Mouse (Mus musculus) forebrain, embryonic 11.5 days (tissue): ENCODE results near the gene Wdr12. TPM values are rescaled to one million over a fixed set of nuclear protein-coding genes. Genes with fewer than 3 reads are reported as not detected.

Source experiments
- ATAC-seq: fragments of 200-750 bp; cut with Nextera tagmentation; replicated peaks from 2 replicates; pipeline ENCODE4 v1.8.0; 2017; ENCODE audit warnings: moderate TSS enrichment; ENCODE audit not compliant: low FRiP score
- DNase-seq: peaks from one replicate; pipeline ENCODE4 v3.0.0-alpha.2; 2017; ENCODE audit warnings: low spot score
- H3K27ac ChIP-seq: fragments of 300-500 bp; sonication (generic); 2 replicates; pipeline ENCODE4 v1.5.1; 2014; ENCODE audit warnings: low read depth, low read length
- H3K27me3 ChIP-seq: fragments of 300-500 bp; sonication (generic); 2 replicates; pipeline ENCODE4 v1.6.1; 2014; ENCODE audit warnings: mild to moderate bottlenecking, low read length, mixed read lengths; ENCODE audit not compliant: control insufficient read depth, insufficient read depth
- H3K36me3 ChIP-seq: fragments of 300-500 bp; sonication (generic); 2 replicates; pipeline ENCODE4 v1.6.1; 2014; ENCODE audit warnings: mild to moderate bottlenecking, low read length, moderate library complexity, mixed read lengths; ENCODE audit not compliant: control insufficient read depth, insufficient read depth
- H3K4me1 ChIP-seq: fragments of 300-500 bp; sonication (generic); replicated peaks from 2 replicates; pipeline ENCODE4 v1.6.1; 2014; ENCODE audit warnings: low read length, mixed read lengths; ENCODE audit not compliant: control insufficient read depth, insufficient read depth
- H3K4me2 ChIP-seq: fragments of 300-500 bp; sonication (generic); 2 replicates; pipeline ENCODE4 v1.6.1; 2014; ENCODE audit warnings: low read depth, mild to moderate bottlenecking, low read length, moderate library complexity, mixed read lengths; ENCODE audit not compliant: severe bottlenecking
- H3K4me3 ChIP-seq: fragments of 300-500 bp; sonication (generic); 2 replicates; pipeline ENCODE4 v1.5.1; 2014; ENCODE audit warnings: low read depth, low read length
- H3K9ac ChIP-seq: fragments of 300-500 bp; sonication (generic); 2 replicates; pipeline ENCODE4 v1.6.1; 2014; ENCODE audit warnings: low read length
- H3K9me3 ChIP-seq: fragments of 300-500 bp; sonication (generic); 2 replicates; pipeline ENCODE4 v1.6.1; 2016; ENCODE audit warnings: low read length, mixed read lengths; ENCODE audit not compliant: control insufficient read depth
- WGBS: fragments of 180-500 bp; shearing (Covaris S2); extraction: QIAGEN DNeasy Blood & Tissue Kit; methylation state at CpG from one replicate; pipeline ENCODE4 v1.1.7; 2014; 5-methylcytosine and 5-hydroxymethylcytosine counted together
- polyA plus RNA-seq: library from polyadenylated mRNA; unstranded; fragments of >200 nt; fragmentation: Nextera tagmentation; extraction: Ambion mirVana; gene quantifications from 2 replicates; pipeline ENCODE4 v1.2.1, GENCODE M21; 2014

Wdr12 gene
- polyA plus RNA-seq, 1 experiment from 2014 or later = 62.4 TPM

DNA sequence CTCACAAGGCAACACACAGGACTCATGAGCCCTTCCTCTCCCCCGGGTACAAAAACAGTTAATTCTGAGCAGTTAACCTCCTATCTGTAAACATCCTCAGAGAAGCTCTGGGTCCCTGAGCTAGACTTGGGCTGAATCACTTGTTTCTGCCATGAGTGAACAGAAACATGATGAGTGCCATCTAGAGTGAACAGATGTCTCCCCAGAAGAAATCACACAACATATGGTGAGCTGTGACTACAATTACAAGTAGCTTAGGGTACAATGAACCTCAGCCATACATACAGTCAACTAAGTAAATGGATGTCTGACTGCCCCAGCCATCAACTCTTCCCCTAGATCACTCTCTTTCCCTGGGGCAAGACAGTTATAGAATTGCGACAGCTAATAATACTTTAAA is 63.4 kb downstream of the Wdr12 start:
- H3K4me1 ChIP-seq = no peaks in the 10 kb centered on the region
- H3K9me3 ChIP-seq = no peaks in the 10 kb centered on the region
- no peak overlapping the region for H3K9ac ChIP-seq
- H3K4me2 ChIP-seq = no peak overlapping the region
- H3K36me3 ChIP-seq = no peaks in the 10 kb centered on the region
- no peak overlapping the region for H3K27ac ChIP-seq
- ATAC-seq (no peak), DNase-seq (no peak)
- H3K27me3 ChIP-seq = no peaks in the 10 kb centered on the region
- H3K4me3 ChIP-seq = no peak overlapping the region
- 94% methylated on average over 2 of the region's 2 CpGs for WGBS

Other genes with a start within 250 kb of the Wdr12 start
- 17.2 and 17.6 TPM in 2 replicates for gene Fam117b, start 185.6 kb downstream of the Wdr12 start, polyA plus RNA-seq
- gene Ica1l, start 55.5 kb downstream of the Wdr12 start, polyA plus RNA-seq = 1.5 and 2.3 TPM in 2 replicates
- gene Carf, start 398 bp downstream of the Wdr12 start, polyA plus RNA-seq = 6.3 and 6.6 TPM in 2 replicates
- gene Nbeal1, start 82.0 kb upstream of the Wdr12 start, polyA plus RNA-seq = 7.9 and 9.5 TPM in 2 replicates
- 17.1 and 17.6 TPM in 2 replicates for gene Cyp20a1, start 244.7 kb upstream of the Wdr12 start, polyA plus RNA-seq